Mouse (Mus musculus) testis, adult 10 weeks (tissue): Measurements from ENCODE around the gene C1qtnf5. TPM values are rescaled to one million over a fixed set of nuclear protein-coding genes. Genes with fewer than 3 reads are reported as not detected.

Experiments used
- polyA plus RNA-seq: library from polyadenylated mRNA; stranded (reverse); fragments of 350-450 nt; fragmentation: Illumina TruSeq; extraction: RNeasy Lipid Tissue Mini Kit (QIAGEN cat#74804); gene quantifications from one replicate; pipeline ENCODE4 v1.2.3, GENCODE M21; 2014; ENCODE audit warnings: low read depth, low replicate concordance

Gene C1qtnf5
- polyA plus RNA-seq = not detected

DNA sequence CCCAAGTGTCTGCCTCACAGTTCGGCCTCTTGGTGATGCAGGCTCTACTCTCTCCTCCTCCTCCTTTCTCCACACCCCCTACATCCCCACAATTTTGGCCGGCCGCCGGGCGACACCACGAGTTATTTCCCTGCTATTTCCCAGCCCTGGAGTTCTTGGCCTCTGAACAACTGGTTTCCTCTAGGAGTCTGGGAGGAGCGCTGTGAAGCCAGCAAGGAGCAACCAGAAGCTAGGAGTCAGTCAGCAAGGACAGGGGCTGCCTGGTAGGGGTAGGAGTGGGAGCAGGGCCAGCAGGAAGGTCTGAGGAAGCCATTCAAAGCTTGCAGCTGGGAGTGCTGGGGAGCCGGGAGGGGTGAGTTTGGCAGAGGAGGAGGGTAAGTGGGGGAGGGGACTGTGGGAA lies at the start of gene C1qtnf5:
Gene C1qtnf5, plus strand, starts transcription at position 136 of the 400 bp plus-strand sequence.

DNA sequence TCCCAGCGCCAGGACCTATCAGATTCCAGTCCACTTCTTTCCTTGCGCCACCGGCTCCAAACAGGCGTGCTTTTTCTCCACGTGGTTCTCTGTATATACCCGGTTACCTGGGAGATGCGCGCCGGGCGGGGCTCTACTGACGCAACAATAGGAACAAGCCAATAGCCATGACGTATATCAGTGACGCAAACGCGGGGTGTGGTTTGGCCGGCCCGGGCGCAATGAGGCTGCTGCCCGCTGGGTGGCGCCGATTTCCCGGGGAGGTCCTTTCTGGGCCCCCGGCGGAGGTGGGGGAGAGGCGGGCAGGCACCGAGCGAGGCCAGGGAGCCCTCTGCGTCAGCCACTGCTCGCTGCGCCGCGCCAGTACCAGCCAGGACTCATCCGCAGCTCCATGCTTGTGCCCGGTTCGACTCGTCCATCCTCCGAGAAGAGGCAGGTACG lies 40.2 kb upstream of the C1qtnf5 start, which contains the start of gene Usp2:
Gene Usp2, plus strand, starts transcription at position 237 of the 441 bp plus-strand sequence.

DNA sequence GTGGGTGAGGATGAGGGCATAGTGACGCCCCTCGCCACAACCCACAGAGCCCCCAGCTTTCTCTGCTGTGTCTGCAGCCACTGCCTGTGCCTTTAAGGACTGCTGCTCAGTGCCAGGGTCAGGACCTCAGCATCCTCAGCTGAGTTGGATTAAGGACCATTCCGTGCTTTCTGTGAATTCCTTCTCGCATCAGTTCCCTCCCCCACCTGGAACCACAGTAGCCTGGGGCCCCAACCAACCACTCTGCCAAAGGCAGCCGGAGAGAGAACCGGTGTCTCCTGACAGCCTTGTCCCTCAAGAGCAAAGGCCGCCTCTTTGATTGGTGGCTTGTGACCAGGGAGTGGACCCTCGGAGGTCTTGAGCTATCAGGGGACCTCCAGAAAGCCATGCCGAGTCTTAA lies 5.6 kb upstream of the C1qtnf5 start, which contains the start of gene Mfrp:
Gene Mfrp, plus strand, starts transcription at position 240 of the 400 bp plus-strand sequence.

DNA sequence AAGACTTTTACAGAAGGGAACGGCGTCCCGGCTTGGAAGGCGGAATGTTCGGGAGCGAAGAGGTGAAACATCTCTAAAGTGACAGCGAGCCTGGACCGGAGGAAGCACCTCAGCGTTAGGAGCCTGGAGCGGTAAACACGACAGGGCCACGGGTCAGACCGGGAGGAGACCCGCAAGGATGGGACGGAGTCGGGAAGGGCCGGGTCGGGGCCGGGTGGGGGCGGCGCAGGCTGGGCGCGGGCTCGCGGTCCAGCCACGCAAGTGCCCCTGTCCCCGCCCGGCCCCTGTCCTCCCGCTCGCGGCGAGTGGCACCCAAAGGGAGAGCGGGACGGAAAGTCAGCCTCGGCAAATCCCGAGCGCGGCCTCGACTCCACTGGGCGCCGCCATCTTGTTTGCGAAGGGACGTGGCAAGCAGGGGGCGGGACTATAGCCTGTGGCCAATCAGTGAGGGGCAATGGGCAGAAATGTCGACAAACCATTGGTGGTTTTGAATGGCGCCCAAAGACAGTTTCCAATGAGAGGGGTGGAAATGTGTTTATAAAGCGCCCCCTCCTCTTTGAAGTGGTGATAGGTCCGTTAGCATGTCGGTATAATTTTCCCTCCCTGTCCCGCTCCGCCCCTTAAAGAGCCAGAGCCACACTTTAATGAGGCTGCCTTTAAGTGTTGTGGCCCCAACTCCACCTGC lies 6.2 kb downstream of the C1qtnf5 start, which contains the start of the genes Gm49380 and Rnf26:
Gene Gm49380, minus strand, starts transcription at position 396 of the 685 bp plus-strand sequence.
Gene Rnf26, minus strand, starts transcription at position 413 of the 685 bp plus-strand sequence.

DNA sequence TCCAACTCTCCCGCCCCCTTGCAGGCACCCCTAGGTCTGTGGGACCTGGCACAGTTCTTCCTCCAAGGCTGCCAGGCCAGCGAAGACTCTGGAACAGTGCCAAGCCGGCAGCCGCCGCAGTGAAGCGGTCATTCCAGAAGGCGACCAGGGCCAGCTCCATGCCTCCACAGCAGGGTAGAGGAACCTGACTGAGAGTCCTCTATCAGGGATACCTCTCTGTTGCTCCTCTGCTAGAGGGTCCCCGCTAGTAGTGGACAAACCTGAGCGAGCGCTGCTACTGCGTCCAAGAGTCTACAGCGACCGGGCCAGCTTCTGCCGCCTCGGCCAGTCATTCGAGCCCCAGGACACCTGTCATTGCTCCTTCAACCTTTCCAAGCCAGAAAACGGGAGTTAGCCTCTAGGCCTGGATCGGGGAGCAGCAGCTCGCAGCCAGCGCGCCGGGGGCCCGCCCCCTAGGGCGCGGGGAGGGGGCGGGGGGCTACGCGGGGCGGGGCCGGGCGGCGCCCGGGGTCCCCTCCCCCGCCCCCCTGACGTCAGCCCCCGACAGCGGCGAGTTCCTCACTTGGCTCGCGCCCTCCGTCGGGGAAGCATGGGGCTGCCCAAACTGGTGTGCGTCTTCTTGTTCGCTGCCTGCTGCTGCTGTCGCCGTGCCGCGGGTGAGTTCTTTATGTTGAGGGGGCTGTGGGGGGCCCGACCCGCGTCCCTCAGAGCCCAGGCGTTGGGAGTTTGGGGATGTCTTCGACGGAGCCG lies 27.2 kb downstream of the C1qtnf5 start, which contains the start of gene Mcam:
Gene Mcam, plus strand, starts transcription at position 369 of the 750 bp plus-strand sequence.

Other genes with a start within 250 kb of the C1qtnf5 start
- not detected for gene Thy1, start 63.9 kb upstream of the C1qtnf5 start, polyA plus RNA-seq
- gene Usp2, start 40.2 kb upstream of the C1qtnf5 start, polyA plus RNA-seq = 152 TPM
- gene Mfrp, start 5.5 kb upstream of the C1qtnf5 start, polyA plus RNA-seq = 0.14 TPM
- 0.66 TPM for gene Gm49380, start 6.3 kb downstream of the C1qtnf5 start, polyA plus RNA-seq
- gene Rnf26, start 6.3 kb downstream of the C1qtnf5 start, polyA plus RNA-seq = 1.6 TPM
- gene Mcam, start 27.2 kb downstream of the C1qtnf5 start, polyA plus RNA-seq = 3.1 TPM
- 55.7 TPM for gene Cbl, start 126.8 kb downstream of the C1qtnf5 start, polyA plus RNA-seq
- gene Ccdc153, start 133.4 kb downstream of the C1qtnf5 start, polyA plus RNA-seq = 0.28 TPM
- gene Pdzd3, start 144.2 kb downstream of the C1qtnf5 start, polyA plus RNA-seq = not detected
- not detected for gene Nlrx1, start 161.4 kb downstream of the C1qtnf5 start, polyA plus RNA-seq
- gene Abcg4, start 181.4 kb downstream of the C1qtnf5 start, polyA plus RNA-seq = not detected
- 8.5 TPM for gene Hinfp, start 198.4 kb downstream of the C1qtnf5 start, polyA plus RNA-seq
- gene C2cd2l, start 213.0 kb downstream of the C1qtnf5 start, polyA plus RNA-seq = 0.56 TPM
- gene Dpagt1, start 218.8 kb downstream of the C1qtnf5 start, polyA plus RNA-seq = 1.9 TPM
- gene H2afx, start 227.4 kb downstream of the C1qtnf5 start, polyA plus RNA-seq = 7.2 TPM
- 12.6 TPM for gene Hmbs, start 237.0 kb downstream of the C1qtnf5 start, polyA plus RNA-seq